Mouse (Mus musculus): ENCODE data around the gene Tff3.
A peak's percentile ranks its signal among the peaks of the same experiment; 100 is the strongest.

The Tff3 gene

DNA sequence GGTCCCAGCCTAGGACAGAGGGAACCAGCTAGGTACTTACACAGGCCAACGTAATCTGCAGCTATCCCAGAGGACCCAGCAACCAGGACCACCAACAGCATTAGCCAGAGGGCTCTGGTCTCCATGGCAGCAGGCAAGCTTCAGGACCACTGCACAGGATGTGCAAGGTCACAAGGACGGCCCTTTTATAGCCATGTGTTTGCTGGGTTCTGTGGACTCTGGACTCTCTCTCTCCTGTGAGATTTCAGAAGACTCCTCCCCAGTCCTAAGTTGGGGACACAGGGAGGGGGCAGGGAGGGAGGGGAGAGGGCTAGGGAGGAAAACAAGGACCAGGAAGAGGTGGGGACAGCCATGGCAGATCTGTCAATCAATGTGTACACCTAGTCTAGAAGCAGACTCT lies at the start of gene Tff3:
TSS of gene Tff3 (minus strand) at position 195 of the 400 bp plus-strand sequence.
- no peaks in the 10 kb centered on the region for H3K36me3 ChIP-seq (ENCODE audit: control insufficient read depth, insufficient read depth, low read length, poor library complexity, severe bottlenecking)
- H3K27me3 ChIP-seq (ENCODE audit: control insufficient read depth, insufficient read depth, low read length, poor library complexity, severe bottlenecking) = no peaks in the 10 kb centered on the region
- no peak for DNase-seq (ENCODE audit: low read depth, low spot score)

DNA sequence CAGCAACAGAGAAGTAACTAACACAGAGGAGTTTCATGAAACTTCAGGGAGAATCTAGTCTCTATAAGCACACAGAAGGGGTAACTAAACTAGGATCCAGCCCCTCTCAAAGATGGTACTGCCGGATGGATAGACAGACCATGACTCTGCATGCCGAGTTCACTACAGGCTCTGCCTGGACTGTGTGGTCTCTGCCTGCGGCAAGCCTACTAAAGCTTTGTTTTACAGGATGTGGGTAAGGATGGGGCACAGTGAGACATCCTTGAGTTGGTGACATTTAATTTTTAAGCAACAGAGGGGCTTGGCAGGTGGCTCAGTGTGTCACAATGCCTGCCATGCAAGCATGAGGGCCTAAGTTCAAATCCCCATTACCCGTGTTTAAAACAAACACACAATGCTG lies 46.9 kb upstream of the Tff3 start:
- no peaks in the 10 kb centered on the region for H3K36me3 ChIP-seq (ENCODE audit: control insufficient read depth, insufficient read depth, low read length, poor library complexity, severe bottlenecking)
- no peaks in the 10 kb centered on the region for H3K27me3 ChIP-seq (ENCODE audit: control insufficient read depth, insufficient read depth, low read length, poor library complexity, severe bottlenecking)

DNA sequence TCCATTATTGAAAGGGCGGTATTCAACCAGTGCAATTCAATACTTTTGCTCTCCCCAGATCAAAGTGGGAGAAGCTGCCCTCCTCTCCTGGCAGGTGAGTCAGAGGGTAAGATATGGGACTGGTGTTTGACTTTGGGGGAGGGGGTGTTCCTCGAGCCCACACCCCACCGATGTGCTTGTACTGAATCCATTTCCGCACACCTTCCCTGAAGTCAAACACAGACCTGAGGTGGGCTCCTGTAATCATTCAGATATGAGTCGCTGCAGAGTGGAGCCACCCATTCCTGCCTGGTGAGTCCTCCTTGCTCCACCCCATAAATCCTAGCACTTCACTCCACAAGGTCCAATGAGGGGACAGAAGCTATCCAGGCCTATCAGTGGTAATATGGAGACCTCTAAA lies 40.4 kb upstream of the Tff3 start:
- H3K36me3 ChIP-seq (ENCODE audit: control insufficient read depth, insufficient read depth, low read length, poor library complexity, severe bottlenecking) = no peaks in the 10 kb centered on the region
- no peak for DNase-seq (ENCODE audit: low read depth, low spot score)
- H3K27me3 ChIP-seq (ENCODE audit: control insufficient read depth, insufficient read depth, low read length, poor library complexity, severe bottlenecking) = no peaks in the 10 kb centered on the region

More for the DNA sequence above, 46.9 kb upstream of the Tff3 start:
- no peak for DNase-seq (ENCODE audit: low read depth, low spot score)

DNA sequence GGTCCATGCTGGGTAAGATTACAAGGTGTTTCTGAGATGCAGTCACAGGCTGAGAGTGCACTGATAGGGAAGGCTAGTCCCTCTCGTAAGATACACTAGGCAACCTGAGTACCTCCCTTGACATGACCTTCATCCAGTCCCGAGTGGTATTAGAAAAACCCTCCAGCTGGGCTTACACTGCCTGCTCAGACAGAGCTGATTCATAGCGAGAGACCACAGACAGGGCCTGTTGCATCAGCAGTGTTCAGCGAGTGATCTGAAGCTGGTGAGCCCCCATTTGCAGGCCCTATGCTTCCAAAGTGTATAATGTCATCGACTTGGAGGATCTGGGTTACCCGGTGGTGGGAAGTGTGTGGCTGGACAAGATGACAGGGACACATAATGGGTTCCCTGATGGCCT lies 35.7 kb upstream of the Tff3 start, which contains the start of gene Tff1:
TSS of gene Tff1 (minus strand) at position 151 of the 400 bp plus-strand sequence.
- no peaks in the 10 kb centered on the region for H3K36me3 ChIP-seq (ENCODE audit: control insufficient read depth, insufficient read depth, low read length, poor library complexity, severe bottlenecking)
- no peak for DNase-seq (ENCODE audit: low read depth, low spot score)
- no peaks in the 10 kb centered on the region for H3K27me3 ChIP-seq (ENCODE audit: control insufficient read depth, insufficient read depth, low read length, poor library complexity, severe bottlenecking)

DNA sequence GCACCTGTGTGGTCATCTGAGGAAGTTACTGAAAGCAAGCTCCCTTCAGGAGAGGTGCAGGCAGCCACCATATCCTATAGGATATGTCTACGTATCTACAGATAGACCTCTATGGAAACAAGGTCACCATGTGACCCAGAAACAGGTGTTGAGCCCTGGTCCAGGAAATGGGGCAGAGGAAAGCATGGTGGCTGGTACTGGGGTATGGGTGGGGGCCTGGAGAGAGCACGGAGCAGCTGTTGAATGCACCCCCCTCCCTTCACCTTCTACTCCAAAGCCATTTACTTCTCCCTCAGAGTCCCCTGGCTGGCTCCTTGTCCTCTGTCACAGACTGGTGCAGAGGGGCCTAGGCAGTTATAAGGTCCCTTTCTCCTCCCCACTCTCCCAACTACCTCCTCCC lies 34.4 kb upstream of the Tff3 start:
- DNase-seq (ENCODE audit: low read depth, low spot score) = no peak
- Histone ChIP-seq H3K27me3 (ENCODE audit: control insufficient read depth, insufficient read depth, low read length, poor library complexity, severe bottlenecking) (no peaks in the 10 kb centered on the region), H3K36me3 (ENCODE audit: control insufficient read depth, insufficient read depth, low read length, poor library complexity, severe bottlenecking) (no peaks in the 10 kb centered on the region)

DNA sequence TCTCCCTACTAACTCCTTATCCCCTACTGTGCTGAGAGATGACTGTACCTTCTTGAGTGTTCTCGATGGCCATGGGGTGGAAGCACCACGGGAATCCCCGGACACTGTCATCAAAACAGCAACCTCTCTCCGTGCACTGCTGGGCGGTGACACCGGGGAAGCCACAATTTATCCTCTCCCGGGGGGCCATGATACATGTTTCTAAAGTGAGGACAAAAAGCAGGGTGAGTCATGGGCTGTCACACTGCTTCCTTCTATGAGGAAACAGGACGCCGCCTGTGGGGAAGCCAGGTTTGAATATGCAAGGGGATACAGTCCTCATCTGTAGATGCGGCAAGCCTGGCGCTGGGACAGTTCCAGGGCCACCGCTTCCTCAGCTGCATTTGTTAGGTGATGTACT lies 33.2 kb upstream of the Tff3 start:
- no peak for DNase-seq (ENCODE audit: low read depth, low spot score)
- no peaks in the 10 kb centered on the region for H3K36me3 ChIP-seq (ENCODE audit: control insufficient read depth, insufficient read depth, low read length, poor library complexity, severe bottlenecking)
- H3K27me3 ChIP-seq (ENCODE audit: control insufficient read depth, insufficient read depth, low read length, poor library complexity, severe bottlenecking) = no peaks in the 10 kb centered on the region

DNA sequence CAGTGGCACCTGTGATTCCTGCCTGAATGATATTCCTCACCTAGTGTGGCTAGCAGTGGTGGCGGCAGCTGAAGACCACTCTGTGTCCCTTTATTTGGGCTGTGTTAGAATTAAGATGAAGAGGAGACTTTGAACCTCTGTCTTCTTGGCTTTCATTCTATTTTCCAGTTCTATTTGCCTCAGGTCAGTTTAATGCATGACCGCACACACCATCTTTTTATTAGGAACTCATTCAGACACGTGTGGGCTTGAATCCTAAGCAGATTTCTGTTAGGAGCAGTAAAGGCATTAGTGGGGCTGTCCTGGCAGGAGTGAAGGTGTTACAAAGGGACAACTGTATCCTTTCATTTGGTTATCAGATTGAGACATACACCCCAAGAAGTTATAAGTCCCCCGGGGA lies 30.8 kb upstream of the Tff3 start:
- H3K27me3 ChIP-seq (ENCODE audit: control insufficient read depth, insufficient read depth, low read length, poor library complexity, severe bottlenecking) = no peaks in the 10 kb centered on the region
- no peaks in the 10 kb centered on the region for H3K36me3 ChIP-seq (ENCODE audit: control insufficient read depth, insufficient read depth, low read length, poor library complexity, severe bottlenecking)

DNA sequence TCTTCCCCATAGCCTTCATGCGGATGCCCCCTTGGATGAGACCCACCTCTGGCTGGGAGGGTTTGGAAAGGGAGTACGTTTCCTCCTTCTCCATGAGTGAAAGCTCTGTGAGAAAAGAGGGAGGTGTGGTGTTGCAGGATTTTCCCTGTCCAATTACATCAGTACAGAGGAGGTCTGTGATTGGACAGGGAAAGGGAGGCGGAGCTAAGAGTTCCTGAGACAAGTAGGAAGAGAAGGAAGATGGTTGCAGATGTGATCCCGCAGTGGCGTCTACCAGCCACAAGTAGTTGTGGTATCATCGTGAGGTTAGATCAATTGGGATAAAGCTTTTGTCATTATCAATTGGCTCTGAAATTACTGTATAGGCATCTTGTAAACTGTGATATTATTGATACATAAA lies 28.5 kb upstream of the Tff3 start:
- Histone ChIP-seq H3K27me3 (ENCODE audit: control insufficient read depth, insufficient read depth, low read length, poor library complexity, severe bottlenecking) (no peaks in the 10 kb centered on the region), H3K36me3 (ENCODE audit: control insufficient read depth, insufficient read depth, low read length, poor library complexity, severe bottlenecking) (no peaks in the 10 kb centered on the region)
- DNase-seq (ENCODE audit: low read depth, low spot score) = no peak

More for the DNA sequence above, 30.8 kb upstream of the Tff3 start:
- DNase-seq (ENCODE audit: low read depth, low spot score) = no peak

DNA sequence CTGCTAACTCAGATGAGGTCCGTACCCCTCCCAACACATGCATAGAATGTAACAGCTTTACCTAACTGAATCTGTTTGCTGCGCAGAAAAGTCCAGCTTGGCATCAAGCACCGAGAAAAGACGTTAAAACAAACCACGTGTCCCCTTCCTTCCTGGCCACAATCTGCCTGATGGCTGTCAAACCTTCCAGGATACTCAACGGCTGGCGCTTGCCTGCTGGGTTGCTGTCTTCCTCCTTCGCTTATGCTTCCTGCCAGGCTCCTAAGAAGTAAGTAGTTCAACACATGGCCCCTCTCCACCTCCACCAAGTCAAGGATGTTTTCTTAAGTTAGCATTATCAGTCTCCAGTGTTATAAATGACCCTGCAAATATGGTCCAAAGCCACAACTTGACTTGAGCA lies 24.3 kb upstream of the Tff3 start:
- Histone ChIP-seq H3K36me3 (ENCODE audit: control insufficient read depth, insufficient read depth, low read length, poor library complexity, severe bottlenecking) (no peaks in the 10 kb centered on the region), H3K27me3 (ENCODE audit: control insufficient read depth, insufficient read depth, low read length, poor library complexity, severe bottlenecking) (no peaks in the 10 kb centered on the region)
- no peak for DNase-seq (ENCODE audit: low read depth, low spot score)

DNA sequence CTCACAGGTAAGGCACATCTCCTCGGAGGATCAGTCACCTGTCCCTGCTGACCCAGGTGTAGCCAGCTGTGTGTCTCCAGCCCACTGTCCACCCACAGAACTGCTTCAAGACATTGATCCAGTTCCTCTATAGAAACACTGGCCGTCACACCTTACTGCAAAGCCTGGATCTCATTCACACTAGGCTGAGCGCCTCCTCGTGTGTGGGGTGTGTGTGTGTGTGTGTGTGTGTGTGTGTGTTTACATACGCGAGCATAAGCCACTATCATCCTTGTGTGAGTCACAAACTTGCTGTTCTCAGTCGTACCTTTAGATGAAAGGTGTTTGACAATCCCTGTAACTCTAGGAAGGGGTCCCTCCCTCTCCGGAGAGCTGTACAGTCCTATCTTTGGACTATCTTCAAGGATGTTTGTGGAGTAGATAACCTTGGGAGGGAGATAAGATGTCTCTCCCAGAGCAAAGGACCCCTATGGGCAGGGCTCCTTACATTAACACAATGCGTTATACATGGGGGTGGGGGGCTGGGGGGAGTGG lies 23.6 kb upstream of the Tff3 start:
- no peaks in the 10 kb centered on the region for H3K27me3 ChIP-seq (ENCODE audit: control insufficient read depth, insufficient read depth, low read length, poor library complexity, severe bottlenecking)
- H3K36me3 ChIP-seq (ENCODE audit: control insufficient read depth, insufficient read depth, low read length, poor library complexity, severe bottlenecking) = no peaks in the 10 kb centered on the region

DNA sequence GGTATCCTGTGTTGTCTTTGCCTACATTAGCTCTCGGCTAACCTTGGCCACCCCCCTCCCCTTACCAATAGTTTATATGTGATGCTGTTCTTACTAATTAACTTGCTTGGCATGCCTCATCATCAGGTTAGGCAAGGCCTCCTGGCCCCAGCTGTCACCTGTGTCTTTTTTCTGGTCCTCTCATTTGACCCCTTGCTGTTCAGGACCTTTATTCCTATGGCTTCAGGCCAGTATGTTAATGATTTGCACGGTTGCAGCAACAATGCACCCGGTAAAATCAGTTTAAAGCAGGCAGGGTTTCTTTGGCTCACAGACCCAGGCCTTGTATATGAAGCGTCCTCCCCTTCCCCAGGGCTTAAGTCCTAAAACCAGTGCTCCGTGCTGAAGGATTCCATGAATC lies 23.1 kb upstream of the Tff3 start:
- DNase-seq (ENCODE audit: low read depth, low spot score) = no peak
- H3K27me3 ChIP-seq (ENCODE audit: control insufficient read depth, insufficient read depth, low read length, poor library complexity, severe bottlenecking) = no peaks in the 10 kb centered on the region
- no peaks in the 10 kb centered on the region for H3K36me3 ChIP-seq (ENCODE audit: control insufficient read depth, insufficient read depth, low read length, poor library complexity, severe bottlenecking)

More for the DNA sequence above, 23.6 kb upstream of the Tff3 start:
- no peak for DNase-seq (ENCODE audit: low read depth, low spot score)

DNA sequence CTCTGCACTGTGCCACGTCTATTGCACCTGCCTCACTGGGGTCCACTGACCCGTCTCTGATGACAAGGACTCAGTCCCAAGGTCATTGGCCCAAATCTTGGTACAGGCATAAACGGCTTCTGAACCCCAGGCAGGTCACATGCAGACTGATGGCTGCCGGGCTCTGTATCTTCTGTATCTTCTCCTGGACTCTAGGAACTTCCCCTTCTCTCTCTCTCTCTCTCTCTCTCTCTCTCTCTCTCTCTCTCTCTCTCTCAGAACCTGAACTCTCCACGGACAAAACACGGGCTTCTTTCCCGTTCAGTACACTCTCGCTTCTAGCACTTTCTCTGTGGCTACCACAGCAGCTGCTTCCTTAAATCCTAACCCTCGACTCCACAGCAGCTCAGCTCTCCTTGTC lies 16.6 kb upstream of the Tff3 start:
- H3K36me3 ChIP-seq (ENCODE audit: control insufficient read depth, insufficient read depth, low read length, poor library complexity, severe bottlenecking) = no peaks in the 10 kb centered on the region
- no peaks in the 10 kb centered on the region for H3K27me3 ChIP-seq (ENCODE audit: control insufficient read depth, insufficient read depth, low read length, poor library complexity, severe bottlenecking)
- no peak for DNase-seq (ENCODE audit: low read depth, low spot score)

DNA sequence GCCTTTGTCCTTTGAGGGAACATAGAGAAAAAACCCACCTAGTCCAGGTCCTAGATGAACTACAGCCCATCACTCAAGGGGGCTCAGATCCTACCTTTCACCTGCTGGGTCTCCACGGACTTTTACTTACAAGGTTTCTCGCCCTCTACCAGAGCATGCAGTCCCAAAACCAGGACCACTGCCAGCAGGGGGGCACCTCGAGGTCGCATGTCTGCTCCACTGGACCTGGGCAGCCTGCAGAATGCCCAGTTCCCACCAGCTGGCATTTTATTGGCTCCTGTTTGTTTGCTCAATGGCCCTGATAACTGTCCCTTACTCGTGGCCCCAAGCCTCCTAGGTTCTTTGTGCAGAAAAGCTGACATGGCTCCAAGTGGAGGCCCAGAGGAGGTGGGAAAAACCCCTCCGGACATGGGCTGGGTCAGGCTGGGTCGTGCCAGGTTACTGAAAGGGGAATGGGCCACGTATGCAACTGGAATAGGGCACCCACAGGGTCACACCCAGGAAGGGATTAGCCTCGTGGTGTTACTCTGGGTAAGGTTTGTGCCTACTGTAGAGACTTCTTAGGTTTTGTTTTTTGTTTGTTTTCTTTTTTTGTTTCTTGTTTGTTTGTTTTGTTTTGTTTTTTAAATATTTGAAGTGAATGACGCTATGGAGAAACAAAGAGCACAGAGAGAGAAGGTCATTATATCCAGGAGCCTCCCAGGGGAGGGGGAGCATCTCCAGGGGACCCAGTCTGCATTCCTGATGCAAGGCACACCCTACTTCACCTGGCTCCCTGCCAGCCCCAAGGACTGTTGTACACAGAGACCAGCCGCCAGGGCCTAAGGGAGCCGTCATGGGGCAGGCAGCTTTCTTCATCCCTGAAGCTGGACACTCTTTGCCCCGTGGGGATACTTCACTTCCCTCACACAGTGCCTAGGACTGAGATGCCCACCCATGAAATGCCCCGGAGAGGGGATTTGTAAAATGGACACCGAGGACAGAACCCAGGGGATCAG lies 14.9 kb upstream of the Tff3 start, which contains the start of gene Tff2:
TSS of gene Tff2 (minus strand) at position 243 of the 998 bp plus-strand sequence.
- DNase-seq (ENCODE audit: low read depth, low spot score) = no peak
- no peaks in the 10 kb centered on the region for H3K36me3 ChIP-seq (ENCODE audit: control insufficient read depth, insufficient read depth, low read length, poor library complexity, severe bottlenecking)

DNA sequence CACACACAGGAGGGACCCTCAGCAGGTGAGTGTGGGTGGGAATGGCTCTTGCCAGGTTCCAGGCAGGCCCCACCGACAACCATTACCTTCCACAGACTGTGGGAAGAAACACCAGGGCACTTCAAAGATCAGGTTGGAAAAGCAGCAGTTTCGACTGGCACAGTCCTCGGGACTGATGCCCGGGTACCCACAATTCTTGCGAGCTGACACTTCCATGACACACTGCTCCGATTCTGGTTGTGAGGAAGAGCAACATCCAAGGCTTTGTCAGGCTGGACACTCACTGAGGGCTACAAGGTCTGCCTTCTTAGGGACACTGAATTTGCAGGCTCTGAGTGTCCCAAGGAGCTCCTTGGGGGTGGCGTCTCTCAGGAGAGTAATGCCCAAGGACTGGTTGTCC lies 12.7 kb upstream of the Tff3 start:
- no peaks in the 10 kb centered on the region for H3K36me3 ChIP-seq (ENCODE audit: control insufficient read depth, insufficient read depth, low read length, poor library complexity, severe bottlenecking)
- no peaks in the 10 kb centered on the region for H3K27me3 ChIP-seq (ENCODE audit: control insufficient read depth, insufficient read depth, low read length, poor library complexity, severe bottlenecking)
- DNase-seq (ENCODE audit: low read depth, low spot score) = no peak

More for the DNA sequence above, 14.9 kb upstream of the Tff3 start, which contains the start of gene Tff2:
- no peaks in the 10 kb centered on the region for H3K27me3 ChIP-seq (ENCODE audit: control insufficient read depth, insufficient read depth, low read length, poor library complexity, severe bottlenecking)

DNA sequence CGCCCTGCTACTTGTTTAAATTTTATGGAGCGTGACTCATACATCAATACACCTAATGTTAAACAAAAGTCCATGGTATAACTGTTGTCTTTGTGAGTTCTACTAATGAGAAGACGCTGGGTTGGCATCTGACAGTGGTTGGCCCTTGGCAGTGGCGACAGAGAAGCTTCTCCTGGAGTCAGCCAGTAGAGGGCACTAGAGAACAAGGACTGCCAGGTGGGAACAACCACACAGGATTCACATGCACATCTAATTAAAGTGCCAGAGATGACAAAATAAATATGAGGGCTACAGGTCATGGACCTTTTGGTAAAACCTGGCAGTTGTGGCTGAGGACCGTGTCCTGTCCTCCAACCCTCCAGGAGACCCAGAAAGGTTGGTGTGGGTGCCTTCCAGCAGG lies 9.0 kb upstream of the Tff3 start:
- Histone ChIP-seq H3K27me3 (ENCODE audit: control insufficient read depth, insufficient read depth, low read length, poor library complexity, severe bottlenecking) (no peaks in the 10 kb centered on the region), H3K36me3 (ENCODE audit: control insufficient read depth, insufficient read depth, low read length, poor library complexity, severe bottlenecking) (no peaks in the 10 kb centered on the region)
- peak; percentile 81 for DNase-seq (ENCODE audit: low read depth, low spot score)

Measured in splenic B cell, adult 2 months (primary cell).